Mouse (Mus musculus): Measurements from ENCODE around the gene Srbd1.

Gene Srbd1

DNA sequence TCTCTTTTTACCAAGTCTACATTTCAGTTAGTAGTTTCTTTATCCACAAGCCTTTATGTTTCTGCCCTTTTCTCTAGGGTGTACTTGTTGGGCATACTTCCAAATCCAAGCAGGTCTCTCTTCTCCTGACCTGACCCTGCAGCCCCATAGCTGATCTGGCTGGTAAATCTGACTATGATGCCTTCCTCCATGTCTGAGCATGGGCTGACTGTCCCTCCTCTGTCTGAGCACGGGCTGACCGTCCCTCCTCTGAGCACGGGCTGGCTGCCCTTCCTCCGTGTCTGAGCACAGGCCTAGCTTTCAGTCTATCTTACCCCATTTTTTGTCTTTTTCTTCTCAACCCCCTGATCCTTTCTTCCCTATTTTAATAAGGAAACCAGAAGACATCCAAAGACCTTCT is 162.7 kb downstream of the Srbd1 start:
- no peak for DNase-seq (ENCODE audit: low spot score)

DNA sequence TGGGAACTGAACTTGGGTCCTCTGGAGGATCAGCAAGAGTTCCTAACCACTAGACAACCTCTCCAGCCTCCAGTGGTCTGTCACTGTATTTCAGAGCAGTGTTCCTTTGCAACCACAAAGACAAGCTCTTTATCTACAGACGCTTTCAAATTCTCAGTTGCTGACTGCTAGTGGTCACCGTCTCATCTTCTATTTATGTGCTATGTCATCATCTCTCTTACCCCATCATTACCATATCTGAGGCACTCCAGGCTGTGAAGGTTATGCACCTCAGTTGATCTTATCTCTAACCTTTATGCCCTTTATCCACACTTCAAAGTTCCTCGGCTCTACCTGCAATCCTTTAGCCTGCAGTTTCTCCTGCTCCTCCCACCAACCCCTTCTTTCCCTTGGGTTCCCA is 163.1 kb downstream of the Srbd1 start:
- no peak for DNase-seq (ENCODE audit: low spot score)

DNA sequence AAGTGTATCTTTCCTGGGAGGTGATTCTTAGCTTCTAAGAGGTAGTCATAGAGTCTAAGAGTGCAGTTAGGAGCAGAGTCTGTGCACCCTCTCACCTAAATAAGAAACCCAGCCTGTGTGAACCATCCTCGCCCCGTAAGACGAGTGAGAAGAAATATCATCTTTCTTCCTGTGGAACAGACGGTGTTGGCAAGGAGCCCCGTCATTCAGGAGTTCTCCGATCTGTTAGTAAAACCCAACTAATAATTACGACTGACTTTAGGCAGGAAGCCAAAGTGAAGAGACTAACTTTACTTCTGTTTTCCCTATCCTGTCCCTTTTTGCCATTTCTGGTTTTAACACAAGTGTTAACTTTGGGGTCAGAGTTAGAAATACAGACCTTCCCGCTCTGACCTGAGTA is 166.1 kb downstream of the Srbd1 start:
- DNase-seq (ENCODE audit: low spot score) = no peak

DNA sequence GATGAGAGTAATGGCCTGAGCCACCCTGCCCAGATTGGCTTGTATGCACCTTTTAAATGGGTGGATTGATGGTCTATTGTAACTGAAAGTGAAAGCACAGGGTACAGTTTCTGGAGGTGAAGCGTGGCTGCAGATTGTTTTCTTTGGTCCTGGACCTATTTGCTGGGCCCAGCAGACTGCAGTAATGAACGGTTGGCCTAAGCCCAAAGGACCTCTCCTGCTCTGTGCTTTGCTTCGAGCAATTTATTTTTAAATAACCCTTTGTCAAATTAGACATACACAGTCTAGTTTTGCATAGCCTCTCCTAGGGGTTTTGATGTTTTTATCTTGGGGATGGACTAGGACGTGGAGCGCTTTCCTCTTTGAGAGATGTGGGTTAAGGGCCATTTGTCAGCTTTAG is 169.9 kb downstream of the Srbd1 start:
- no peak for DNase-seq (ENCODE audit: low spot score)

DNA sequence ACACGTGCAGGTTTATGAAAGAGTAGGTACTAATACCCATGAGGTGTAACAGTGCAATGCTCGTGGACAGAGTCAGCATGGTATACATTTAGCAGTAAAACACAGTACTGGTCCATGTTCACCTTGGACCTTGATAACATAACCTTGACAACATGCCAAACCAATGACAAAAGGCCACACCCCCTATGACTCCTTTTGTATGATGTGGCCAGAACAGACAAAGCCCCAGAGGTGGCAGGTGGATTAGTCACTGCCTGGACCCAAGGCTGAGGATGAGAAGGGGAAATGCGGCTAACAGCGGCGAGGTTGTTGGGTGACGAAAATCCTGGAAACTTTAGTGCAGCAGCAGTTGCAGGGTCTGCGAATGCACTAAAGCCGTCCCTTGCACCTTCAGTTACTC is 170.4 kb downstream of the Srbd1 start:
- no peak for DNase-seq (ENCODE audit: low spot score)

DNA sequence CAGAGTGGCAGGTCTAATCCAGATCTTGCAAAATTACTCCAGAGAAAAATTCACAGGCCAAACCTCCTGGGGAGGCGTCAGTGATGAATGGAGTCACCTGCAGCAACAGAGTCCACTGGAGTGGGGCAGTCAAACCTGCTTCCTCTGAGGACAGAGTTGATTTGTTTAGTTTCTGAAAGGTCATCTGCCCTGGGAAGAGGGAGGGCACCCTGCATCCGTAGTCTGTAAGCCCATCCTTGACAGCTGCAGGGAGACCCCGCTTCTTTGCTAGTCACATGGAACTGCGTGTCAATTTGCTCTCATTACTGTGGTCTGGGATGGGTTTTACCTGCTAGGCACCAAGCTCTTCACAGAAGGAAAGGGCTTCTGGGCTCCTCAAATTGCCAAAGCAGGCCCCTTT is 173.9 kb downstream of the Srbd1 start:
- no peak for DNase-seq (ENCODE audit: low spot score)

DNA sequence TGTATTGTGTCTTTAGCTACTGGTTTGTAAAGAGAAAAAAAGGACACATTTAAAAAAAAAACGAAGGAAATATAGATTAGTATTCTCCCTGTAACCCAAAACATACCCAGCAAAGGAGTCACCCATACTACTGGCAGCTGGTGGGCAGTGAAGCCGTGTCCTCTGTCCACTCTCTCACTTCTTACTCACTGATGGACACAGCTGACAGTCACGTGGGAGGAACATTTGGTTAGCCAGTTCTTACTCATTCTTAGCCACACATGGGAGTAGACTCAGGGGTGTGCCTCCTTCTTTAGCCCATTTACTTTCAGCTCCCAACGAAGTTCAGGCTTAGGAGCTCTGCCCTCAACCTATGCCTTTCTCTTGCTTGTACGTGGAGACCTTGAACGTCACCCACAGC is 183.3 kb downstream of the Srbd1 start:
- DNase-seq (ENCODE audit: low spot score) = no peak

DNA sequence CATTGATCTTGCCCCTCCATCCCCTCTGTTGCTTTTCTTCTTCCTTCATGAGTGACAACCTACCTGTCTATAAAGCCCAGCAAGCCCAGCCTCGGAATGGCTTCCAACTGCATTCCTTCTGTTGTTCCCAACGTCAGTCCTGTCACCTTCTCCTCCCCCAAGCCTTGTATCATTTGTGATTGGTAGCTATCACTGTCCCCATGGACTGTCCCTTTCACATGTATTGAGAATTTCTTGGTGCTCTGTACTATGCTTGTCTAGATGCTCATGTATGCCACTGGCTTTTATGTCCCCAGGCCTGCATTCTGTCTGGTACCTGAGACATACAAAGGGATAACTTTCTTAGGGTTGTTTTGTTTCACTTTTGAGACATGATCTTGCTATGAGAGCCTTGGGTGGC is 193.2 kb downstream of the Srbd1 start:
- no peak for DNase-seq (ENCODE audit: low spot score)

DNA sequence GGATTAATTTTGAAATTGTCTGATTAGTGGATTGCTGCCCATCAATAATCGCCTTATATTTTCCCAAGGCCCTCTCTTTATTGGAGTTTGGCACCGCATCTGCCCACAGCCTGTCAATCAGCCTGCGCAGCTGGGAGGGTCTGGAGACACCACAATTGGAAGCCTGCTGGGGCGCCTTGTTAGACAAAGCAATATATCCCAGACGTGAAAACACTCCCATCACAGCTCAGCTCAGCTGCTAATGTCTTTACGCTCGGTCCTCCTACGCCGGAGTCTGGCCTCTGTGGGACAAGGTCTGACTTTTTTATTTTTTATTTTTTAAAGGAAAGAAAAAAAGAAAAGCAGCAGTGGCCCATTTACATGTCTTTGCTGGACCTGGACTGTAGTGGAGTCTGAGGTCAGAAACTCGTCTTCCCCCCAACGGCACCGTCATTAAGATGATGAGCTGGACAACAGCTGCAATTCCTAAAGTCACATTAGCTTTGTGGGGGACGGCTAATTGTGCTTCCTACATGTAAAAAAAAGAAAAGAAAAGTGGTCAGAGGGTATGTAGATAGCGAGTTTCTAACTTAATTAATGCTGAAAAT is 195.0 kb downstream of the Srbd1 start:
- DNase-seq (ENCODE audit: low spot score) = no peak

DNA sequence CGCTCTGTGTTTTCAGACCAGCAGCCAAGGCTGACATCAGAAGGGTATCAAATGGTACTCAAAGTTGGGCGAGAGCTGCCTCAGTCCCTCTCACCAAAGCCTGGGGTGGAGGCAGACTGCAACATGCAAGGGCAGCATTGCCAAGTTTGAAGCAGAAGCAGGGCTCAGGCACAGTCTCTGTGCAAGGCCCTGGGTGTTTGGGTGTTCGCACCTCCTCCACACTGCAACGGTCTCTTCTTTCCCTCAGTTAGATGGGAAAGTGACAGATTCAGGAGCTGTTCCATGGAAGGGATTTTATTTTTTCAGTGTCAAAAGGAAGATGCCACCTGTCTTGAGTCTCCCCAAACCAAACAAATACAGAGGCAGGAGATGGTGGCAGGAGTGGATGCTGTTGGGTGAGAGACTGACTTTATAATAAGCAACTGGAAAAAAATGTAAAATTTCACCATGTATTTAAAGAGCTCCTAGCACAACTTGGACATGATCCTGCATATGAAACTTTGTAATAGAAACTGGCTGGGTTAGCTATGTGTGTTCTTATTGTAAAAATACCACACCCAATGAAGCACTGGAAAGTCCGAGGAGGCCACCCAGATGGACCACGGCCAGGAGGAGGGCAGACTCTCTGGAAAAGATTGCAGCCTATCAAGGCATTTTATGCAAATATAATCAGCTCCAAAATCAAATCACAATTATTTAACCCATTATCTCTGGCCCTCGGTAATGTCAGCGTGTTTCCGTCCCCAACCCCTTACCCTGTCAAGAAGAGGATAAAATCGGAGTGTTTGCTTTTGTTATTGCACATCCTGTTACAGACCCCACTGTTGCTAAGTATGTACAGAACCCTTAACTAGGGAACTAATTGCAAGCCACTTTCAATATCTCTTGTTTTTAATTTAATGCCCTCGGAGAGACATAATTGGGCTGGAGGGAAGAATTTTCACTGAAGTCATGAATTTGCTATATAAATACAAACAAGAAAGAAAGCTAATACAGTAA is 195.8 kb downstream of the Srbd1 start:
- DNase-seq (ENCODE audit: low spot score) = no peak

DNA sequence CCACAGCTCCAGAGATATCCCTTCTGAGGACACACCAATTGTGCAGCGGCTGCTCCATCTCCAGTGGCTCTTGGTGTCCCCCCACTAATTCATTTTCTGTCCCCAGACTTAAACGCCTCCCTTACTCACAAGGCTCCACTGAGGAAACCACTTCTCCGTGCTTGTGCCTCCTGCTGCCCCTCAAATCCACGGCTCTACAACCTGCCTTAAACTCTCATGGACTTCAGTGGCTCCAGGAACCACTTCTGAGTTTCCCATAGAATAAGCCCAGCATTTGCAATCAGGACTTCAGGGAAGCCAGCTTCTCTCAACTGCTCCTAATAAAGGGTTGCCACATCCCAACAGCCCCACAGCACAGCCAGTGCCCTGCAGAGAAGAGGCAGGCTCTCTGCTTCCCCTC is 200.2 kb downstream of the Srbd1 start:
- DNase-seq (ENCODE audit: low spot score) = no peak

DNA sequence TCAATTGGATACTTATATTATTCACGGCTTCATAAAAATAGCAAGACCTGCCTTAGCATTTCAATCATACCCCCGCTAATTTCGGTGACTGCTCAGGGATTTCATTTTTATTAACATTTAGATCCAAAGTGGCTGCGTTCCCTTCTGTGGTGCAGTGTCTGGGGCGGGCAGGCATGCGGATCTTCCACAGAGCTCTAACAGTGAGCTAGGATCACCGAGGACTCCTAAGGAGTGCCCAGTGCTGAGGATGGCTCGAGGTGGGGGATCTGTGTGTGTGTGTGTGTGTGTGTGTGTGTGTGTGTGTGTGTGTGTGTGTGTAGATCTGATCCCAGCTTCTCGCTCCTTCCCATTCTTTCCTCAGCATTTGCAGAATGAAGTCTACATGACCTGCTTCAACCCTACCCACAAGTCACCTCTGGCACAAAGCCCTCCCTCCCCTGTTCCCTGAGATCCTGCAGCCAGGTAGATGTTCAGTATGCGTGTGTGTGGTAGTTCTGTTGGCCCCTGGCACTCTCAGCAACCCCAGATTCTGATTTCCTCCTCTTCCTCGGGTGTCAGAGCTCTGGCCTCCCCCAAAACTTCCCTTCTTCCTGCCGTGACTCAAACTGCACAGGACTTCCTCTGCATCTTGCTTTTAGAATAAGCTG is 200.9 kb downstream of the Srbd1 start:
- no peak for DNase-seq (ENCODE audit: low spot score)

DNA sequence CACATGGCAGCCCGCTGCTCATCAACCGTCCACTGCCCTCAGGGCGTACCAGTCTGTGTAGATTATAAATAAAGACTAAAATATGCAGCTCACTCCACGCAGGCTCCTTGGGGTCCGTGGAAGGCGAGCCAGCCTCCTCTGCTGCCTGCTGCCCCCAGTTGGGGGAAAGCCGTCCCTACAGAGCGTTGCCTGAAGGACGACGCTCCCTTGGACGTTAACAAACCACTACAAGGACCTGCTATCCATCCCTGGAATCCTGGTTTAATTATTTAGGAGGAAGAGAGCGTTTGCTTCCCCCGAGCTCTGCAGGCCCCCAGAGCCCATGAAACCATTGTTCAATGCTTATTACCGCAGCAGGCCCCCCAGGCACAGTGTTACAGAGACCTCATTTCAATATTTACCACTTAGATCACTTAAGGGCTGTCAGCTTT is 201.4 kb downstream of the Srbd1 start:
- DNase-seq (ENCODE audit: low spot score) = no peak

DNA sequence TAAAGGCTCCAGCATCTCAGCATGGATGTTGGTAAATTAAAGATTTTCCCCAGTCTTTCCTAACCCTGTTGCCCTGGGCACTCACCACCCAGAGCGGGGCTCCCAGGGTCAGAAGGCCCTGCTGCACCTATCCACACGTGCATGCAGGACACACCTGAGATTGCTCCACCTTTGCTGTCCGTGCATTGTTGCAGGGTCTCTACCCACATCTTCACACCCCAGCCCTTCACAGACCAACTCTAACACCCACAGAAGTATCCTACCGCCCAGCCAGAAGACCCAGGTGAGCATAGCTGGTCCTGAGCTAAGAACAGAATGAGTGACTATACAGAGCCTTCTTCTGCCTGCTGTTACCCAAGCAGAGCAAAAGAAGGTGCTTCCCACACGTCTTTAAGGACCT is 201.9 kb downstream of the Srbd1 start:
- no peak for DNase-seq (ENCODE audit: low spot score)

DNA sequence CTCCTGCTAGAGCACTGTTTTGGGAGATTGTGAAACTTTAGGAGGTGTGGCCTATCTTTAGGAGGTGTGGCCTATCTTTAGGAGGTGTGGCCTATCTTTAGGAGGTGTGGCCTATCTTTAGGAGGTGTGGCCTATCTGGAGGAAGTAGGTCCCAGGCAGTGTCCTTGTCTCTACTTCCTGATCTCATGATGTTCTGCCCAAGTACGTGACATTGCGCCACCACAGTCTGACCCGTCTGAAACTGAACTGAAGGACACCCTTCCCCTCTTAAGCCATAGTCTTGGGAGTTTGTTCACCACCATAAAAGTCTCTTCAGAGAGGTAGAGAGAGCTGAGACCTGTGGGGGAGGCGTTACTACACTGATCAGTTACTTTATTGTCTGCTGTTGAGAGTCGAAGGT is 202.9 kb downstream of the Srbd1 start:
- DNase-seq (ENCODE audit: low spot score) = no peak

DNA sequence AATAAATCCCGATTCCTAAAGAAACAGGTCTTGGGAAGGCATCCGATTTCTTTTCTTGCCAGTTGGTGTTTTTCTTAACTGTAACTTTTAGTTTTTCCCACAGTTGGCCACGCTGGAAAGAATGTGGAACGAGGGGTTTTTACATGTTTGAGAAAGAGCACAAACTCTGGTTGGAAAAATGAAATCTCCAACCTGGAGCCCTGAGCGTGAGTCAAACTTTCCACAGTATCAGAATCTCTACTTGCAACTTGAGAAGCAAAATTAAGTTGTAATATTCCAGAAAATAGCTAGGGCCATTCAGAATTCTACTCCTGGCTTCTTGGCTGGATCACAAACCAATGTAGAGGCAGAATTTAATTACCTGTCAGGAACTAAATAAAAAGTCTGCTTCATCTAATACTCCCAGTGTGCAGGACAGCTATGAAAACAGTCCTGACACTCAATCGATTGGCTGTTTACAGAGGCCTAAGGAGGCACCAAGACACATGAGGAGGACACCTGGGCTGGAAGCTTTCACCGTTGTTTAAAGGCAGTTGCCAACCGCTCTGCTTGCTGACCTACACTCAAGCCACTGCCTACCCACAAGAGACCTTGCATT is 203.7 kb downstream of the Srbd1 start:
- no peak for DNase-seq (ENCODE audit: low spot score)

DNA sequence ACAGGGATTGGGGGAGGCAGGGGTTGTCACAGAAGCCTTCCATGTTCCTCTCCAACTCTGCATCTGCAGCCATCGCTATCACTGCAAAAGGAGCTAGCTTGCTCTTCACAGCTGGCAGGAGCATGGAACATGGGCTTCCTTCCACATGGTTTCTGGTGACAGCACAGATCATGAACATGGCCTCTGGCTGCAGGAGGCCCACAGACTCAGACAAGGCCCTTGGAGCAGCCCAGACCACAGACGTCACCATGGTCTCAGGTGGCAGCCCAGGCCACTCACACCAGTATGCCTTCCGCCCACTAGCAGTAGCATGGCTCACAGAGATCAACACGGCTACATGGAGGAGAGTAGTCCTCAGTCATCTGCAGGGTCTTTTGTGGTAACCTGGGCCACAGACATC is 207.8 kb downstream of the Srbd1 start:
- no peak for DNase-seq (ENCODE audit: low spot score)

DNA sequence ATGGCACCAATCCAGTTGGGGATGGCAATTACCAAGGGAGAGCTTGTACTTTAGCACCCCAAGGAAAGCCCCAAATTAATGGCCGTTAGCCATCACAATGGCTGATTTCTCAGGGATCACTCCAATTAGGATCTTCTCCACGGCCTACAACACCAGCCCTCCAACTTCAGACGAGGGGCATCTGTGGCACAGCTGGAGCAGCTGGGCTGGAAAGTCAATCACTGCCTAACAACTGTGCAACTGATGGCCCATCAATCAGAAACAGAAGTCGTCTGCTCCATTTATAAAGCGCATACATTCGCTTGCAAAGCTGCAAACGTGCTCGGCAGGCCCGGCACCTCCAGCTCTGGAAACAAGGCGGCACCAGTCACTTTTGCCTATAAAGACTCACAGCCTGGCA is 209.7 kb downstream of the Srbd1 start:
- no peak for DNase-seq (ENCODE audit: low spot score)

All from T-cell, adult 2 months (primary cell).